Mouse (Mus musculus) thymus, adult 2 months (tissue): ENCODE measurements at regions not wholly inside any gene's neighbourhood (a gene's known extent, or its start where the extent isn't known, plus 50 kb on each side); places are given as distances from the start of the nearest gene placed in this dataset.

Experiments used
- CTCF ChIP-seq: fragments of 200-500 bp; IDR thresholded peaks from 2 replicates; pipeline ENCODE4 v1.5.1; 2012; ENCODE audit warnings: mild to moderate bottlenecking, control low read depth, low read length, moderate library complexity, borderline replicate concordance; ENCODE audit not compliant: control insufficient read depth, poor library complexity, insufficient read depth; ENCODE audit errors: extremely low read depth
- POLR2A ChIP-seq: fragments of 200-500 bp; IDR thresholded peaks from 2 replicates; pipeline ENCODE4 v1.6.1; 2012; ENCODE audit warnings: mild to moderate bottlenecking, low read length, control low read depth, moderate library complexity; ENCODE audit not compliant: control insufficient read depth, poor library complexity, insufficient read depth; ENCODE audit errors: extremely low read depth

DNA sequence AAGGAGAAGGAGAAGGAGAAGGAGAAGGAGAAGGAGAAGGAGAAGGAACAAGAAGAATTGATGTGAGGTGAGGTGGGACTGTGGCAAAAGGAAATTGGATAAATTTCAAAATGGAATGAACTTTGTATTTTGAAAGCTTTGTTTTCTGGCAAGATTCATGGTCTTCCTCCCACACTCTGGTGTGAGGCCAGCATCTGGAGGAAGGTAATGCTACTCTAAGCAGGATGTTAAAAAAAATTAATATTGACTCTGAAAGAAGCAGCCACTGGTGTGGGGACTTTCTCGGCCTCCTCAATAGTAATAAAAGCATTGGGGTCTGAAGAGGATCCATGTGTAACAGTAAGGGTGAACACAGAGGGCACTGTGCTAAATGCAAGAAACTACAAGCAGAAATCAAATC lies 59.4 kb upstream of the Cyp1b1 start:
- TF ChIP-seq CTCF = no peak
- no peak for TF ChIP-seq POLR2A
